Mouse (Mus musculus) stomach, postnatal 0 days (tissue): Measurements from ENCODE around the gene Gng8.

Source experiments
- CTCF ChIP-seq: IDR thresholded peaks from 2 replicates; pipeline ENCODE4 v1.5.1; 2016; ENCODE audit warnings: antibody characterized with exemption, low read depth, mild to moderate bottlenecking, moderate library complexity
- EP300 ChIP-seq: optimal IDR thresholded peaks from 2 replicates; pipeline ENCODE3; 2016; ENCODE audit warnings: antibody characterized with exemption

DNA sequence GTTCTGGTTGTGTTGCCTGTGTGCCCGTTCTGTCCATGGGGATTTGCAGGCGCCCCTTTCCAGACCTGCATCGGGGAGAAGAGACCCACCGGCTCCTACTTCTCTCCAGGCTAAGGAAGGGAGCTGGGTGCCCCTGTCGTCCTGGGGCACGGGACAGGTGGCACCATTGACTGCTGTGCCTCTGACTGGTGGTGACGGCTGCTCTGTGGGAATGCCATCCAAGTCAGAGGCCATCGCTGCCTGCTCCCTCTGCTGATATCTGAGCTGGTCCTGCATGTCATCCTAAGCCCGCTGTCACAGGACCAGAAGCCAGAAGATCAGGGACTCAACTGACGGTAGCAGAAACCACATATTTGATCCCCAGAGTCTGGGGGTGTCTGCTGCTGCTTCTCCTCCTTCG lies 17.3 kb downstream of the Gng8 start:
- TF ChIP-seq EP300 (no peak), CTCF (no peak)
